Mouse (Mus musculus): ENCODE results near the gene Serpinb2.

GRCm38 (mm10) chr1:107489577-107489976 lies 21.6 kb upstream of the Serpinb2 start:
- TF ChIP-seq CTCF (IDR thresholded peaks at IDR 0.05; ENCODE audit: low read depth, low read length) (no peak), GATA1 (IDR thresholded peaks at IDR 0.05; ENCODE audit: borderline replicate concordance, low read length) (no peak), POLR2AphosphoS5 (IDR thresholded peaks at IDR 0.05; ENCODE audit: insufficient replicate concordance, low read depth, low read length) (no peak)

Measured in G1E (cell line).